Mouse (Mus musculus): Measurements from ENCODE around the gene Copa. TPM values are rescaled to one million over a fixed set of nuclear protein-coding genes. Genes with fewer than 3 reads are reported as not detected.

Gene Copa
- total and polyA plus RNA-seq, 3 experiments, result 81.2 to 118 (median 92.3) TPM

GRCm38 (mm10) chr1:172162959-172163358 lies 80.6 kb downstream of the Copa start:
- H3K9me3 ChIP-seq (replicated peaks; ENCODE audit: insufficient read depth, low read length), result no peaks in the 10 kb centered on the region
- peaks cover 6 to 11% of the 10 kb centered on the region in 2 experiments; a peak in 3 of 4 replicates for H3K4me1 ChIP-seq (ENCODE audit: control insufficient read depth in 1 of 2, insufficient read depth in 2 of 2, low read length in 2 of 2)
- no peak for DNase-seq (ENCODE audit: low read depth, low spot score)
- no peaks in the 10 kb centered on the region for H3K27me3 ChIP-seq (ENCODE audit: control insufficient read depth in 1 of 2, insufficient read depth in 2 of 2, low read length in 2 of 2)
- H3K9ac ChIP-seq (ENCODE audit: control insufficient read depth, low read depth, low read length, poor library complexity, severe bottlenecking), result no peak overlapping the region
- peaks cover 17 to 23% of the 10 kb centered on the region in 2 experiments for H3K36me3 ChIP-seq (ENCODE audit: control insufficient read depth in 1 of 2, insufficient read depth in 2 of 2, low read length in 2 of 2)
- H3K27ac ChIP-seq (ENCODE audit: control insufficient read depth, low read depth, low read length), result no peak overlapping the region
- H3K79me2 ChIP-seq (ENCODE audit: control insufficient read depth, insufficient read depth, low read length, poor library complexity), result peaks cover 8% of the 10 kb centered on the region
- TF ChIP-seq USF1 (IDR thresholded peaks at IDR 0.05; ENCODE audit: low read depth, low read length) (no peak), TCF12 (IDR thresholded peaks at IDR 0.05; ENCODE audit: low read depth, low read length) (no peak), SIN3A (IDR thresholded peaks at IDR 0.05; ENCODE audit: low read length) (no peak), MXI1 (IDR thresholded peaks at IDR 0.05; ENCODE audit: low read depth, low read length) (no peak), KAT2A (conservative IDR thresholded peaks at IDR 0.05; ENCODE audit: low read depth, low read length) (no peak), E2F4 (IDR thresholded peaks at IDR 0.05; ENCODE audit: borderline replicate concordance, low read depth, low read length) (no peak), TBP (IDR thresholded peaks at IDR 0.05; ENCODE audit: low read depth, low read length) (no peak), CHD1 (IDR thresholded peaks at IDR 0.05; ENCODE audit: low read depth, low read length) (no peak), USF2 (IDR thresholded peaks at IDR 0.05; ENCODE audit: borderline replicate concordance in 1 of 2, insufficient read depth in 1 of 2, low read depth in 1 of 2, low read length in 2 of 2) (no peak)
- H3K4me3 ChIP-seq (ENCODE audit: control insufficient read depth in 1 of 2, insufficient read depth in 1 of 2, low read depth in 2 of 2, low read length in 2 of 2), result no peak overlapping the region

DNA sequence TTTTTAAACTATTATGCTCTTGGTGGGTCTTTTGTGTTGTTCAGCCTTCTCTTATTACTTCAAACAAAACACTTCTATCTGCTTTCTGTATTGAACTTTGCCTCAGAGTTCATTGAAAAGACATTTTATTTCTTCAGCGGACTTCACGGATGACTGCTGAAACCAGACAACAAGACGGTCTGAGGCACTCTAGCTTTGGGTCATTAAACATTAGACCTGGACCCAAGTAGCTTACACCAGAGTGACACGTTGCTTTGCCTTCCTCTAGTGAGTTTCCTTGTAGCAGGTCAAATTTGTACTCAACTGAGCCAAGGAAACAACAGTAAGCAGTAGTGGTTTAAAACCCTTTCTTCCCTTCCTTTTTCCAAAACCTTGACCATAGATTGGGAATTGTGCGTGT lies 85.6 kb downstream of the Copa start:
- Histone ChIP-seq H3K9ac (ENCODE audit: control insufficient read depth, low read depth, low read length, poor library complexity, severe bottlenecking) (no peak overlapping the region), H3K36me3 (ENCODE audit: control insufficient read depth in 1 of 2, insufficient read depth in 2 of 2, low read length in 2 of 2) (peaks cover 13 to 35% of the 10 kb centered on the region in 2 experiments), H3K79me2 (ENCODE audit: control insufficient read depth, insufficient read depth, low read length, poor library complexity) (peaks cover 5% of the 10 kb centered on the region; the same call in 1 of the 2 replicates), H3K4me3 (ENCODE audit: control insufficient read depth in 1 of 2, insufficient read depth in 1 of 2, low read depth in 2 of 2, low read length in 2 of 2) (no peak overlapping the region), H3K9me3 (replicated peaks; ENCODE audit: insufficient read depth, low read length) (no peaks in the 10 kb centered on the region), H3K27ac (ENCODE audit: control insufficient read depth, low read depth, low read length) (no peak overlapping the region), H3K4me1 (ENCODE audit: control insufficient read depth in 1 of 2, insufficient read depth in 2 of 2, low read length in 2 of 2) (peaks cover 2 to 7% of the 10 kb centered on the region in 2 experiments; a peak in 2 of 4 replicates), H3K27me3 (ENCODE audit: control insufficient read depth in 1 of 2, insufficient read depth in 2 of 2, low read length in 2 of 2) (no peaks in the 10 kb centered on the region)
- DNase-seq (ENCODE audit: low read depth, low spot score), result no peak
- TF ChIP-seq NELFE (IDR thresholded peaks at IDR 0.05; ENCODE audit: low read depth, low read length), result no peak
- no peak for TF ChIP-seq KAT2A (conservative IDR thresholded peaks at IDR 0.05; ENCODE audit: low read depth, low read length)
- no peak for TF ChIP-seq TBP (IDR thresholded peaks at IDR 0.05; ENCODE audit: low read depth, low read length)
- no peak for TF ChIP-seq GABPA (IDR thresholded peaks at IDR 0.05; ENCODE audit: low read depth, low read length)
- TF ChIP-seq TAL1 (IDR thresholded peaks at IDR 0.05; ENCODE audit: low read length), result no peak
- TF ChIP-seq MEF2A (IDR thresholded peaks at IDR 0.05; ENCODE audit: extremely low read depth, insufficient replicate concordance, low read depth, low read length, poor library complexity, severe bottlenecking), result no peak
- TF ChIP-seq SMC3 (IDR thresholded peaks at IDR 0.05; ENCODE audit: low read depth, low read length), result no peak
- TF ChIP-seq UBTF (IDR thresholded peaks at IDR 0.05; ENCODE audit: borderline replicate concordance, insufficient read depth, low read depth, low read length), result no peak
- no peak for TF ChIP-seq POLR2A (IDR thresholded peaks at IDR 0.05; ENCODE audit: control insufficient read depth in 1 of 2, insufficient read depth in 1 of 2, low read depth in 1 of 2, low read length in 2 of 2, poor library complexity in 1 of 2)
- no peak for TF ChIP-seq MAX (IDR thresholded peaks at IDR 0.05; ENCODE audit: low read length)
- TF ChIP-seq HCFC1 (IDR thresholded peaks at IDR 0.05; ENCODE audit: low read depth, low read length), result no peak
- TF ChIP-seq TCF12 (IDR thresholded peaks at IDR 0.05; ENCODE audit: low read depth, low read length), result no peak
- no peak for TF ChIP-seq CTCF (IDR thresholded peaks at IDR 0.05 in 2 of 3, conservative IDR thresholded peaks at IDR 0.05 in 1 of 3; ENCODE audit: control insufficient read depth in 1 of 3, insufficient read depth in 1 of 3, low read depth in 2 of 3, low read length in 3 of 3, poor library complexity in 1 of 3, severe bottlenecking in 1 of 3)
- TF ChIP-seq JUND (IDR thresholded peaks at IDR 0.05; ENCODE audit: low read depth, low read length), result no peak
- no peak for TF ChIP-seq MAFK (IDR thresholded peaks at IDR 0.05; ENCODE audit: borderline replicate concordance, low read depth, low read length)
- no peak for TF ChIP-seq RCOR1 (IDR thresholded peaks at IDR 0.05; ENCODE audit: low read depth, low read length)
